Mouse (Mus musculus) heart, embryonic 10.5 days (tissue): ENCODE data around the gene 9130019O22Rik. TPM values are rescaled to one million over a fixed set of nuclear protein-coding genes. Genes with fewer than 3 reads are reported as not detected.
A peak's percentile ranks its signal among the peaks of the same experiment; 100 is the strongest.
"Not testable (repeated sequence)": the region's sequence is repeated elsewhere in the genome, so short reads cannot be mapped to it uniquely, and the experiment has no call there.

Experiments used
- DNase-seq: peaks from one replicate; pipeline ENCODE4 v3.0.0-alpha.2; 2017; ENCODE audit warnings: low spot score
- H3K27ac ChIP-seq: fragments of 300-500 bp; sonication (generic); 2 replicates; pipeline ENCODE4 v1.5.1; 2016; ENCODE audit warnings: mild to moderate bottlenecking
- H3K27me3 ChIP-seq: fragments of 300-500 bp; sonication (generic); 2 replicates; pipeline ENCODE4 v1.6.1; 2016; ENCODE audit warnings: mild to moderate bottlenecking; ENCODE audit not compliant: poor library complexity, insufficient read depth, severe bottlenecking
- H3K36me3 ChIP-seq: fragments of 300-500 bp; sonication (generic); 2 replicates; pipeline ENCODE4 v1.6.1; 2016; ENCODE audit warnings: mild to moderate bottlenecking, moderate library complexity
- H3K4me1 ChIP-seq: fragments of 300-500 bp; sonication (generic); 2 replicates; pipeline ENCODE4 v1.6.1; 2016; ENCODE audit warnings: mild to moderate bottlenecking
- H3K4me3 ChIP-seq: fragments of 300-500 bp; sonication (generic); 2 replicates; pipeline ENCODE4 v1.5.1; 2016; ENCODE audit warnings: mild to moderate bottlenecking, moderate library complexity
- H3K9me3 ChIP-seq: fragments of 300-500 bp; sonication (generic); 2 replicates; pipeline ENCODE4 v1.6.1; 2016; ENCODE audit warnings: mild to moderate bottlenecking, moderate library complexity
- WGBS: fragments of 180-500 bp; shearing (Covaris S2); methylation state at CpG from one replicate; pipeline ENCODE4 v1.1.7; 2016; 5-methylcytosine and 5-hydroxymethylcytosine counted together
- polyA plus RNA-seq: library from polyadenylated mRNA; unstranded; fragments of >200 nt; fragmentation: Nextera tagmentation; extraction: Ambion mirVana; gene quantifications from 2 replicates; pipeline ENCODE4 v1.2.1, GENCODE M21; 2016

The 9130019O22Rik gene
- polyA plus RNA-seq, 1 experiment from 2014 or later: 4.8 TPM

GRCm38 (mm10) chr7:127393944-127394333 lies 7.0 kb upstream of the 9130019O22Rik start:
- no peaks in the 10 kb centered on the region for H3K9me3 ChIP-seq
- H3K36me3 ChIP-seq: peaks cover 18% of the 10 kb centered on the region
- H3K27ac ChIP-seq: peak overlapping the region; percentile 94
- peaks cover 20% of the 10 kb centered on the region for H3K4me1 ChIP-seq
- WGBS: 14% methylated on average over 7 of the region's 7 CpGs
- no peak for DNase-seq
- H3K27me3 ChIP-seq: no peaks in the 10 kb centered on the region
- H3K4me3 ChIP-seq: peak overlapping the region; percentile 80

DNA sequence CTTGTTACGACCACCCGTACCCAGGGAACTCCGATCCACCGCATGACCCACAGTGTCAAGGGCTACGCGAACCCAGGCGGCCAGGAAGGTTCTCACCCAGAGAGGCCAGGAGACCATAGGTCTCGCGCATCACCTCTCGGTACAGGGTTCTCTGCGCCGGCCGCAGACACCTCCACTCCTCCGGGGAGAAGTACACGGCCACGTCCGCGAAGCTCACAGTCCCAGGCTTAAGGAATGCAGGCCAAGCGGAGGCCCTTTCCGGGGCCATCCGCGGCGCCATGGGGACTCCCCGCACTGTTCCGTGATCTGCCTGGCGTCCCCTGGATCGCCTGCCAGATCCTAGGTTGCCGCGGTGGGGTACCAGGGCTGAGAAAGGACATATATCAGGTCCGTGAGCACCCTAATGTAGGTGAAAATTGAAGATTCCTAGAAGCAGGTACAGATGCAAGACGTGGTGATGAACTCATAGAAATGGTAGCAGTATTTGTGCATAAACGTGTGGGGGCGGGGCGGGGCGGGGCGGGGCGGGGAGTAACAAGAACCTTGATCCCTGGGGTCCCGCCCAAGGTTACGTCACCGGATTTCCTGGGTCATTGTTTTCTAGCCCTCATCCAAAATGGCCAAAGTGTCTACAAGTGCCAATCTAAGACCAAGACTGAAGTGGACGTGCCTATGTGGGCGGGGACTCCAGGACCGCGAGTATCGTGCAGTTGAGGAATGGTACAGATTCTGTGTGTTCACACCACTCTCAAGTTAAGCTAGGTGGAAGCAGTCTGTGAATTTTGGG lies 6.4 kb upstream of the 9130019O22Rik start, which contains the start of gene E430018J23Rik:
TSS of gene E430018J23Rik (minus strand) at position 473 of the 787 bp plus-strand sequence.
- DNase-seq: peak; percentile 99
- Histone ChIP-seq H3K36me3 (peaks cover 18% of the 10 kb centered on the region), H3K27ac (peak within 1 kb of the TSS; percentile 94), H3K27me3 (no peaks in the 10 kb centered on the region), H3K4me3 (peak within 1 kb of the TSS; percentile 80), H3K9me3 (no peaks in the 10 kb centered on the region), H3K4me1 (peaks cover 20% of the 10 kb centered on the region)
- WGBS: under 1% methylated on average over 45 of the region's 45 CpGs

DNA sequence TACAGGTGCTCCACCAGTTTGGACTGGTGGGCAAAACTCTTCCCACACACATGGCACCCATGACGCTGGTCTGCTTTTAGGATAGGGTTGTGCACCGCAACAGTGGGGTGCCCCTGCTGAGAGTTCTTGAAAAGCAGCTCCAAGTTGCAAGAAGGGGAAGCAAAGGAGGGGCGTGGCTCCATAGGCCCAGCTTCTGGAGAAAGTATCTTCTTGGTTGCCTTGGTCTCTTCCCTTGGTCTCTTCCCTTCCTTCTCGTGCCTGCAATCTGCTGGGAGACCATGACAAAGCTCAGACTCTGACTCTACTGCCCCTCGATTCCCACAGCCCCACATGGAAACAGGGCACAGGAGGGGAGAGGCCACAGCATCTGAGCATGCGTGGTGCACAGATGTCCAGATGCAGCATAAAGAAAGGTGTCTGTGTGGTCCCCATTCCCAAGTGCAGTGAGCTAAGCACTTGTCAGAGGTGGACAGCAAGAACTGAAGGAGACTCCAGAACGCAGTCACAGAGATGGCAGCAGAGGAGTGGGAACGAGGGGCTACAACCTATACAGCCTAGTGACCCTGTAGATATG lies 5.4 kb upstream of the 9130019O22Rik start:
- Histone ChIP-seq H3K27ac (peak overlapping the region; percentile 94; the same call in 1 of the 2 replicates), H3K4me3 (peak overlapping the region; percentile 80), H3K36me3 (peaks cover 18% of the 10 kb centered on the region), H3K4me1 (peaks cover 20% of the 10 kb centered on the region), H3K27me3 (no peaks in the 10 kb centered on the region), H3K9me3 (no peaks in the 10 kb centered on the region)
- DNase-seq: no peak
- 83% methylated on average over 8 of the region's 8 CpGs for WGBS

GRCm38 (mm10) chr7:127391538-127391937 lies 4.6 kb upstream of the 9130019O22Rik start:
- no peak for DNase-seq
- H3K36me3 ChIP-seq: peaks cover 18% of the 10 kb centered on the region
- no peaks in the 10 kb centered on the region for H3K9me3 ChIP-seq
- H3K4me1 ChIP-seq: peaks cover 20% of the 10 kb centered on the region
- 92% methylated on average over 16 of the region's 16 CpGs for WGBS
- no peak overlapping the region for H3K4me3 ChIP-seq
- H3K27me3 ChIP-seq: no peaks in the 10 kb centered on the region
- no peak overlapping the region for H3K27ac ChIP-seq

DNA sequence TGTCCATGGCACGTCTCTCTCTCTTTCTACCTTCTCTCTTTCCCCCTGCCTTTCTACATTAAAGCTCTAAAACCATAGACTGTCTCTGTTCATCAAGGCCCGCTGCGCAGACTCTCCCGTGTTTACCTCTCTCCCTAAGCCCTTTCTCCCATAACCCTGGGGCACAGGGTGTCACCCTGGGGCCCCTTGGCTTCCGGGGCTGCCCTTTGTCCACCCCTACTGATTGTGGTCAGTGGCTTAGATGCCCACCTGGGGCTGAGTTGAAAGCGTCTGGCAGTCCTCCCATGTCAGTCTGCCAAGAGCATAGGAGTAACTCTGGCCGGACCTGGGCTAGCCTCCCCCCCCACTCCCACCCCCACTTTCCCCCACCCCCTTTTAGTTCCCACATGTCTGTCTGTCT lies 3.3 kb upstream of the 9130019O22Rik start:
- WGBS: 82% methylated on average over 7 of the region's 7 CpGs

DNA sequence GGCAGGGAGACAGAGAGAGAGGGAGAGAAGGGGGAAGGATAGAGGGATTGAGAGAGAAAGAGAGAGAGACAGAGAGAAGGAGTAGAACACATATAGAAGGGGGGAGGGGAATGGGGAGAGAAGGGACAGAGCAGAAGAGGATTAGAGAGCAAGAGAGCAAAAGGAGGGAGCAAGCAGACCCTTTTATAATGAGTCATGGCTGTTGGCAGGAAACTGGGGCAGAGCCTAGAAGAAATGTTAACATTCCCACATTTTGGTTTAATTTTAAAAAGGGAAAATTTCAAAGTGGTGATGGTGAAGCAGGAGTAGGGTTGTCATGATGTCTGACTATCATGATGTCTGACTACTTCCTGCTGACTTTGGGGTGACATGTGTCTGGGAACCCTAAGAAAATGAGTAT lies 1.2 kb upstream of the 9130019O22Rik start:
- peaks cover 34% of the 10 kb centered on the region for H3K36me3 ChIP-seq
- H3K9me3 ChIP-seq, H3K4me3 ChIP-seq, DNase-seq, H3K27ac ChIP-seq, H3K27me3 ChIP-seq: not testable (repeated sequence)
- peaks cover 22% of the 10 kb centered on the region for H3K4me1 ChIP-seq

More for the DNA sequence above, 3.3 kb upstream of the 9130019O22Rik start:
- no peak overlapping the region for H3K27ac ChIP-seq
- peaks cover 21% of the 10 kb centered on the region for H3K36me3 ChIP-seq
- H3K27me3 ChIP-seq: no peaks in the 10 kb centered on the region
- H3K9me3 ChIP-seq: no peaks in the 10 kb centered on the region
- no peak for DNase-seq
- H3K4me1 ChIP-seq: peaks cover 28% of the 10 kb centered on the region
- no peak overlapping the region for H3K4me3 ChIP-seq

GRCm38 (mm10) chr7:127385560-127385959 lies 1.4 kb downstream of the 9130019O22Rik start:
- peaks cover 30% of the 10 kb centered on the region for H3K36me3 ChIP-seq
- H3K27ac ChIP-seq, H3K4me3 ChIP-seq, H3K9me3 ChIP-seq, H3K27me3 ChIP-seq, DNase-seq: not testable (repeated sequence)
- peaks cover 13% of the 10 kb centered on the region for H3K4me1 ChIP-seq
- WGBS: 92% methylated on average over 4 of the region's 4 CpGs

DNA sequence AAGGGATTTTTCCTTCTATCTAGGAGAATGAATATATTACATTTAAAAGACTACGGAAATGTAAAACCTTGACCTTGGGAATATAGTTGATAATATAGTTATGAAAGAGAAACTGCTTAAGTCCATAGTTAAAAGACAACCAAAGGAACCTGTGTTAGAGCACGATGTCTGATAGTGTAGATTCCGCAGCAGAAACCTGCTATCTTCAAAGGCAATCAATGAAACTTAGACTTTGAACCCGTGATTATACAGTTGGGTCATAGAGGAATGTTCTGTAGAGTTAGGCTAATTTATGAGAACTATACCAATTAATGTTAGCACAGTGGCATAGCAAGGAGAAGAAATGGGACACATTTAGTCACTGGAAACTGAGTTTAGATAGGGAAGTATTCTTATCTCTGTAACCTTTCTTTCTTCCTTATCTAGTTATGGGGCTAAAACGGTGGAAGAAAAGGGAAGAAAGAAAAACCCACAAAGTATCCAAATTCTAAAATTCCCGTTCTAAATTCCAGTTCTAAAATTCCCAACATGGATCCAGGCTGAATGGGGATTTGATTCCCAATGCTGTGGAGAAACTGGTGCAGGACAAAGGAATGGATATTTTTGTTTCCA lies 8.6 kb downstream of the 9130019O22Rik start:
- Histone ChIP-seq H3K9me3 (no peaks in the 10 kb centered on the region), H3K4me3 (no peak overlapping the region), H3K36me3 (peaks cover 19% of the 10 kb centered on the region), H3K27ac (no peak overlapping the region), H3K27me3 (no peaks in the 10 kb centered on the region), H3K4me1 (0 out of 2 replicates have a peak, but pooled peaks cover 3% of the 10 kb centered on the region)
- 62% methylated on average over 6 of the region's 6 CpGs for WGBS
- no peak for DNase-seq

DNA sequence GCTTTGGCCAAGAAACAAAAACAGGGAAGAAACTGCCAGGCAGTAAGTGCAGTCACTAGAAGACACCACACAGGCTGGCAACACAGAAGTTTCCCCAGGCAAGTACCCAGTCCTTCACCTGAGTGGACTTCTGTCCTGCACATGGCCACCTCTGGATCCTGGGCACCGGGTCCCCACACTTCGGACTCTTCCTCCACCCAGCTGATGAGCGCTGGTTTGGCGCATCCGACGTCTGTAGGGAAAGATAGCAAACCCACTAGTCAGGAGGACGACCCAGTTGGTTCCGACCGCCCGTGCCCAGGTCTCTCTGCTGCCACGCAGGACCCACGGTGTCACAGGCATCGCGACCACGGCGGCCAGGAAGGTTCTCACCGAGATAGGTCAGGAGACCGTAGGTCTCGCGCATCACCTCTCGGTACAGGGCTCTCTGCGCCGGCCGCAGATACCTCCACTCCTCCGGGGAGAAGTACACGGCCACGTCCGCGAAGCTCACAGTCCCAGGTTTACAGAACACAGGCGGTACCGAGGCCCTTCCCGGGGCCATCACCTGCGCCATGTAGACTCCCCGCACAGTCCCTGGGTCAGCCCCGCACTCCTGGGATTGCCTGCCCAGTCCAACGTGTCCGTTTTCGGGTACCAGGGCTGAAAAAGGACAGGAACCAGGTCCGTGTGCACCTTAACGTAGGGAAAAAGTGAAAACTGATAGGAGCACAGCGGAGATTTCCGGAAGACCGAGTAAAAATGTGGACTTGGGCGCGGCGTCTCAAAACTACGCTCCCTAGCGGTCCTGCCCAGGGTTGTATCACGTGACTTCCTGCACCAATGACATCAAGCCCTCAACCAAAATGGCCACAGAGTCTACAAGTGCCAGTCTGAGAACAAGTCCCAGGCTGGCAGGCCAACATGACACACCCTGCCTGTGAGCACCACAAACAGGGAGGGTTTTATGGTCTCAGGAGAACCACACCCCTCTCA lies 11.4 kb downstream of the 9130019O22Rik start, which contains the start of gene Zfp747:
TSS of gene Zfp747 (minus strand) at position 780 of the 975 bp plus-strand sequence.
- H3K4me1 ChIP-seq, H3K27me3 ChIP-seq, H3K9me3 ChIP-seq: not testable (repeated sequence)
- WGBS: 3% methylated on average over 49 of the region's 49 CpGs
- DNase-seq: peak; percentile 96
- peaks cover 24% of the 10 kb centered on the region for H3K36me3 ChIP-seq
- peak within 1 kb of the TSS; percentile 89 for H3K27ac ChIP-seq
- peak within 1 kb of the TSS; percentile 79 for H3K4me3 ChIP-seq

DNA sequence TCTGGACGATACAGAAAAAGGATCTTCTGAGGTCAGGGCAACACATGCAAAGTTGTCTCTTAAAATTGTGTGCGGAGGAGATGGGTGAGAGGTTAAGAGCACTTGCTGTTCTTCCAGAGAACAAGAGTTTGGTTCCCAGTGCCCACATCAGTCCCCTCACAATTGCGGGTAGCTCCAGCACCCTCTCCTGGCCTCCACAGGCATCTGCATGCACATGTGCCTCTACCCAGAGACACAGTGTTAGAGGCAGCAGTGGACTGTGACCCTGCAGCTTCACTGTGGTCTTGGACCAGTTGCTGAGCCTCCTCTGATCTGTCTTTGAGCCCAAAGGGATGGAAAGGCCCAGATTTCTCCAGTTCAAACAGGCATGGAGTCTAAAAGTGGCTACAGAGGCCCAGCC lies 15.1 kb downstream of the 9130019O22Rik start:
- H3K4me3 ChIP-seq, H3K9me3 ChIP-seq, H3K27ac ChIP-seq, H3K4me1 ChIP-seq, DNase-seq, H3K27me3 ChIP-seq: not testable (repeated sequence)
- peaks cover 24% of the 10 kb centered on the region for H3K36me3 ChIP-seq
- 71% methylated on average over 3 of the region's 3 CpGs for WGBS

GRCm38 (mm10) chr7:127371213-127371612 lies 15.8 kb downstream of the 9130019O22Rik start:
- WGBS: 65% methylated on average over 2 of the region's 2 CpGs
- no peak overlapping the region for H3K27ac ChIP-seq
- peaks cover 24% of the 10 kb centered on the region for H3K36me3 ChIP-seq
- no peak for DNase-seq
- 0 out of 2 replicates have a peak, but pooled peaks cover 3% of the 10 kb centered on the region for H3K4me1 ChIP-seq
- H3K9me3 ChIP-seq: no peaks in the 10 kb centered on the region
- no peak overlapping the region for H3K4me3 ChIP-seq
- no peaks in the 10 kb centered on the region for H3K27me3 ChIP-seq

DNA sequence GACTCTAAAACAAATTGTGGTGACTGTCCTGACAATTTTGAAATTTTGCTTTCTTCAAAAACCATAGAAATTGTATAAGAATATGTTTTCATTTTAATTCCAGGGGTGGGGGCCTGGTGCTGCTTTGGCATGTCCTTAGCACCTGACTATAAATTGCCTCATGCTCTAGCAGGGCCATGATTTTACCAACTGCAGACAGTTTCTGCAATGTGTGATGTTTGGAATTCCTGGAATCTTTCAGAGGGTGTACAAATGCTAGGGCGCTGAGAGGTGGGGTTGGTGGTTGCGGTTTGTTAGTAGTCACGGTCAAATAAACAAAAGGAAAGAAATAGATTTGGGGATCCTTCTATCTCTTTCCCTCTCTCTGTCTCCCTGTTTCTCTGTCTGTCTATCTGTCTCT lies 20.7 kb downstream of the 9130019O22Rik start:
- no peak overlapping the region for H3K27ac ChIP-seq
- 65% methylated on average over 3 of the region's 3 CpGs for WGBS
- H3K36me3 ChIP-seq: 0 out of 2 replicates have a peak, but pooled peaks cover under 1% of the 10 kb centered on the region

More for the DNA sequence above, 20.7 kb downstream of the 9130019O22Rik start:
- no peak overlapping the region for H3K4me3 ChIP-seq
- H3K4me1 ChIP-seq: peaks cover 7% of the 10 kb centered on the region
- no peaks in the 10 kb centered on the region for H3K9me3 ChIP-seq
- peaks cover 30% of the 10 kb centered on the region for H3K27me3 ChIP-seq
- no peak for DNase-seq
